Mouse (Mus musculus): ENCODE results near the gene Map4k4. TPM values are rescaled to one million over a fixed set of nuclear protein-coding genes. Genes with fewer than 3 reads are reported as not detected.

The Map4k4 gene
- polyA plus RNA-seq, 1 experiment from 2014 or later, result 26.1 TPM

- Histone ChIP-seq H3K27ac (ENCODE audit: poor library complexity, severe bottlenecking) (no peak overlapping the region), H3K36me3 (peaks cover 29% of the 10 kb centered on the region), H3K27me3 (replicated peaks) (no peaks in the 10 kb centered on the region), H3K4me2 (no peak overlapping the region), H3K4me3 (no peak overlapping the region), H3K9ac (no peak overlapping the region), H3K4me1 (replicated peaks) (peaks cover 55% of the 10 kb centered on the region), H3K9me3 (replicated peaks) (no peaks in the 10 kb centered on the region)
- no peak for ATAC-seq (ENCODE audit: insufficient number of reproducible peaks, low FRiP score)
- WGBS, result 66% methylated on average over 3 of the region's 3 CpGs
These were observed 63.1 kb downstream of the Map4k4 start for GRCm38 (mm10) chr1:39963821-39964220.

- no peak overlapping the region for H3K9ac ChIP-seq
- ATAC-seq (ENCODE audit: insufficient number of reproducible peaks, low FRiP score), result no peak
- no peaks in the 10 kb centered on the region for H3K9me3 ChIP-seq (replicated peaks)
- H3K4me1 ChIP-seq (replicated peaks), result peaks cover 52% of the 10 kb centered on the region
- H3K27ac ChIP-seq (ENCODE audit: poor library complexity, severe bottlenecking), result no peak overlapping the region
- H3K36me3 ChIP-seq, result peaks cover 29% of the 10 kb centered on the region
- WGBS, result 93% methylated on average over 2 of the region's 2 CpGs
- no peaks in the 10 kb centered on the region for H3K27me3 ChIP-seq (replicated peaks)
- no peak overlapping the region for H3K4me2 ChIP-seq
- H3K4me3 ChIP-seq, result no peak overlapping the region
These were observed 63.7 kb downstream of the Map4k4 start for GRCm38 (mm10) chr1:39964427-39964826.

GRCm38 (mm10) chr1:39965461-39965860 is 64.7 kb downstream of the Map4k4 start:
- no peak overlapping the region for H3K4me2 ChIP-seq
- ATAC-seq (ENCODE audit: insufficient number of reproducible peaks, low FRiP score), result no peak
- peaks cover 29% of the 10 kb centered on the region for H3K36me3 ChIP-seq
- no peak overlapping the region for H3K9ac ChIP-seq
- H3K4me3 ChIP-seq, result no peak overlapping the region
- H3K27me3 ChIP-seq (replicated peaks), result no peaks in the 10 kb centered on the region
- H3K9me3 ChIP-seq (replicated peaks), result no peaks in the 10 kb centered on the region
- peaks cover 50% of the 10 kb centered on the region for H3K4me1 ChIP-seq (replicated peaks)
- WGBS, result 43% methylated on average over 3 of the region's 3 CpGs
- H3K27ac ChIP-seq (ENCODE audit: poor library complexity, severe bottlenecking), result no peak overlapping the region; the same call in 1 of the 2 replicates

DNA sequence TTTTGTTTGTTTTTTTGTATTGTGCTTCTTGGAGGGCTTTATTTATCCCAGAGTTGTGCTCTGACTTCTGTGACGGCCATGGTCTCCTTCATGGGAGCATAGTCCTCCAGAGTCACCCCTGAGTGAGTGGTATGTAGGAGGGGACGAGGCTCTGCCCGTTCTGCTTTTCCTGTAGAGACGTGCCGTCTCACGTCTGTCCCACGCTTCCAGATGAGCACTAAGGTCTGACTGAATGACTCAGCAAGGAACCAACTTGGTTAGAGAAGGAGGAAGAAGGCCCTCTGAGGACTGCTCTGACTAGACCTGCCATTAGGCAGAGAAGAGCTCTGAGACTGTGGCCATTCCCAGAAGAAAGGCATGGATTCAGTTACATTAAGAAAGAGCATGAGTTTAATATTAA is 68.3 kb downstream of the Map4k4 start:
- WGBS, result 36% methylated on average over 7 of the region's 7 CpGs
- Histone ChIP-seq H3K4me1 (replicated peaks) (peaks cover 42% of the 10 kb centered on the region), H3K27ac (ENCODE audit: poor library complexity, severe bottlenecking) (no peak overlapping the region), H3K4me3 (no peak overlapping the region), H3K27me3 (replicated peaks) (no peaks in the 10 kb centered on the region), H3K36me3 (peaks cover 14% of the 10 kb centered on the region), H3K9me3 (replicated peaks) (no peaks in the 10 kb centered on the region), H3K4me2 (no peak overlapping the region), H3K9ac (no peak overlapping the region)
- no peak for ATAC-seq (ENCODE audit: insufficient number of reproducible peaks, low FRiP score)

GRCm38 (mm10) chr1:39969771-39970406 is 69.2 kb downstream of the Map4k4 start:
- H3K36me3 ChIP-seq, result peaks cover 18% of the 10 kb centered on the region
- no peaks in the 10 kb centered on the region for H3K27me3 ChIP-seq (replicated peaks)
- H3K4me1 ChIP-seq (replicated peaks), result peaks cover 37% of the 10 kb centered on the region
- no peak overlapping the region for H3K4me3 ChIP-seq
- H3K9ac ChIP-seq, result no peak overlapping the region
- H3K9me3 ChIP-seq (replicated peaks), result no peaks in the 10 kb centered on the region
- WGBS, result 67% methylated on average over 2 of the region's 2 CpGs
- no peak overlapping the region for H3K4me2 ChIP-seq
- ATAC-seq (ENCODE audit: insufficient number of reproducible peaks, low FRiP score), result no peak
- no peak overlapping the region for H3K27ac ChIP-seq (ENCODE audit: poor library complexity, severe bottlenecking)

DNA sequence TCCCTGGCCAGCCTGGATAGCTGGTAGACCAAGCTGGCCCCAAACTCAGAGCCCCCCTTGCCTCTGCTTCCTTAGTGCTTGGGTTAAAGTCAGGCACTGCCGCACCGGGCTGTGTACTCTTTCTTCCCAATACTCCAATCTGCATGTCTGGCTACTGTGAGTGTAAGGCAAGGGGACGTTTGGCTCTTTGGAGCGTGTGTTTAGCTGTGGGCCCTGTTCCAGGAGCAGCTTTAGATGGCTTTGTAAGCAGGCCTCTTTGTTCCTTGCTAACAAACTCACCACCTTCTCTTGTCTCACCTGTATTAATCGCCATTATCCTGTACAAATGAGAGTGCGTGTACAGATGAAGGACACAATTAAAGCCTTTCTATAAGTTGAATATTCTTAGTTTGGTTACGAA is 71.7 kb downstream of the Map4k4 start:
- no peak overlapping the region for H3K27ac ChIP-seq (ENCODE audit: poor library complexity, severe bottlenecking)
- no peaks in the 10 kb centered on the region for H3K27me3 ChIP-seq (replicated peaks)
- no peaks in the 10 kb centered on the region for H3K9me3 ChIP-seq (replicated peaks)
- peaks cover 38% of the 10 kb centered on the region for H3K36me3 ChIP-seq
- ATAC-seq (ENCODE audit: insufficient number of reproducible peaks, low FRiP score), result no peak
- H3K4me2 ChIP-seq, result no peak overlapping the region
- no peak overlapping the region for H3K9ac ChIP-seq
- WGBS, result 77% methylated on average over 7 of the region's 7 CpGs
- peaks cover 29% of the 10 kb centered on the region for H3K4me1 ChIP-seq (replicated peaks)
- H3K4me3 ChIP-seq, result no peak overlapping the region

GRCm38 (mm10) chr1:39973911-39974310 is 73.2 kb downstream of the Map4k4 start:
- H3K9ac ChIP-seq, result no peak overlapping the region
- WGBS, result 74% methylated on average over 4 of the region's 4 CpGs
- no peak overlapping the region for H3K4me3 ChIP-seq
- H3K9me3 ChIP-seq (replicated peaks), result no peaks in the 10 kb centered on the region
- no peak for ATAC-seq (ENCODE audit: insufficient number of reproducible peaks, low FRiP score)
- peaks cover 23% of the 10 kb centered on the region for H3K4me1 ChIP-seq (replicated peaks)
- peaks cover 46% of the 10 kb centered on the region for H3K36me3 ChIP-seq
- no peak overlapping the region for H3K4me2 ChIP-seq
- H3K27me3 ChIP-seq (replicated peaks), result no peaks in the 10 kb centered on the region
- H3K27ac ChIP-seq (ENCODE audit: poor library complexity, severe bottlenecking), result no peak overlapping the region

DNA sequence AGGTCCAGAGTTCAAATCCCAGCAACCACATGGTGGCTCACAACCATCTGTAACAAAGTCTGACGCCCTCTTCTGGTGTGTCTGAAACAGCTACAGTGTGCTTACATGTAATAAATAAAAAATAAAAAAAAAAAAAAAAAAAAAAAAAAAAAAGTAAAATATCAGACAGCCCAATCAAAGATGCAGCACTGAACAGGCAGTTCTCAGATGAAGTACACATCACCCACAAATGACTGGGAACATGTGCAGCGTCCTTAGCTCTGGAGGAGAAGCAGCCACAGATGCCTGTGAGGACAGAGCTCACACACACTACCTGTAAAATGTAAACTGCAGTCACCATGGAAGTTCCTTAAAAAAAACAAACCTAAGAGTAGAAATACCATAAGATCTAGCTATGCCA is 74.3 kb downstream of the Map4k4 start:
- Histone ChIP-seq H3K4me1 (replicated peaks) (peaks cover 15% of the 10 kb centered on the region), H3K27ac (ENCODE audit: poor library complexity, severe bottlenecking) (no peak overlapping the region), H3K4me3 (no peak overlapping the region), H3K36me3 (peaks cover 57% of the 10 kb centered on the region), H3K9me3 (replicated peaks) (no peaks in the 10 kb centered on the region), H3K4me2 (no peak overlapping the region), H3K9ac (no peak overlapping the region), H3K27me3 (replicated peaks) (no peaks in the 10 kb centered on the region)
- WGBS, result 86% methylated on average over 2 of the region's 2 CpGs
- ATAC-seq (ENCODE audit: insufficient number of reproducible peaks, low FRiP score), result no peak

- H3K27ac ChIP-seq (ENCODE audit: poor library complexity, severe bottlenecking), result no peak overlapping the region
- no peak overlapping the region for H3K4me3 ChIP-seq
- H3K27me3 ChIP-seq (replicated peaks), result no peaks in the 10 kb centered on the region
- H3K9ac ChIP-seq, result no peak overlapping the region
- H3K36me3 ChIP-seq, result peaks cover 67% of the 10 kb centered on the region
- 64% methylated on average over 2 of the region's 2 CpGs for WGBS
- no peak for ATAC-seq (ENCODE audit: insufficient number of reproducible peaks, low FRiP score)
- H3K9me3 ChIP-seq (replicated peaks), result no peaks in the 10 kb centered on the region
- H3K4me1 ChIP-seq (replicated peaks), result peaks cover 10% of the 10 kb centered on the region
- H3K4me2 ChIP-seq, result no peak overlapping the region
These were observed 75.4 kb downstream of the Map4k4 start for GRCm38 (mm10) chr1:39976107-39976506.

DNA sequence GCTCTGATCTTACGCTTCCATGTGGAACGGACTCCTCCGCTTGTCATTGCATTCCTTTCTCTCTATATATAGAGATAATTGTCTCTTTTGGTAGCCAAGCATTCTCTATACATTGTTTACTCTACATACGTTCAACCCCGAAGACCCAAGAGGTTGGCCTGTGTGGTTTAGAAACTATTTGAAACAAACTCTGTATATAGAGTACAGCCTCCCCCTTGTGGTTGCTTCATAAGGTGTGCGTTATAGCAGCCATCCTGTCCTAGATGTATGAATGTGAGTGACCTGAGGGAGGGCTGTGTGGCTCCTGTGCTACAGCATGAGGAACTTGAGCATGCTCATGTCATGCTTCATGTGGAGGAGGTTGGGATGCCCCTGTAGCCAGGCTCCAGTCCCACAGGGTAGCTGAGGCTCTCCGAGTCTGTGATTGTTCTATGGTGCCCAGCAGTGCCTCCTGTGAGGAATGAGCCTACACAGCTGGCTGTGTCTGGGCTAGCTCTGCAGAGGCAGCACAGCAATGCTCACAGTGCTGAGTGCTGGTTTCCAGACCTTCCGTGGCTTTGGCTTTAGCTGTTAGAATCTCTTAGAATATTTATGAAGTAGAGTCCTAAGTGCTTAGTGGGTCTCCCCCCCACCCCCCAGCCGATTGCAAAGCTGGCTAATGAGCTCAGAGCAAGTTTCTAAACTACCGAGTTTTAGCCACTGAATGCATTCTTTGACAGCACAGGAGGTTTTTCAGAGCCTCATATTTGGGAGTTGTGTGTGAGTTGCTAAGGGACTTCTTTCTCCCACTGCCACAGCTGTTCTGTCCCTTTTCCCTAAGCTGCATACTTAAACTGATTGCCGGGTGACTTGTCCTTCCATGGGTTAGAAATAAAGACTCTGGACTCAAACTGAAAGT is 76.4 kb downstream of the Map4k4 start:
- WGBS, result 78% methylated on average over 11 of the region's 11 CpGs
- no peak overlapping the region for H3K4me3 ChIP-seq
- no peak for ATAC-seq (ENCODE audit: insufficient number of reproducible peaks, low FRiP score)

GRCm38 (mm10) chr1:39978781-39979486 is 78.2 kb downstream of the Map4k4 start:
- ATAC-seq (ENCODE audit: insufficient number of reproducible peaks, low FRiP score), result no peak
- Histone ChIP-seq H3K36me3 (peaks cover 81% of the 10 kb centered on the region), H3K4me3 (no peak overlapping the region), H3K27ac (ENCODE audit: poor library complexity, severe bottlenecking) (no peak overlapping the region), H3K4me1 (replicated peaks) (peaks cover 12% of the 10 kb centered on the region), H3K4me2 (no peak overlapping the region), H3K27me3 (replicated peaks) (no peaks in the 10 kb centered on the region), H3K9ac (no peak overlapping the region), H3K9me3 (replicated peaks) (no peaks in the 10 kb centered on the region)
- 87% methylated on average over 20 of the region's 20 CpGs for WGBS

More for the DNA sequence above, 76.4 kb downstream of the Map4k4 start:
- Histone ChIP-seq H3K4me2 (no peak overlapping the region), H3K27ac (ENCODE audit: poor library complexity, severe bottlenecking) (no peak overlapping the region), H3K9me3 (replicated peaks) (no peaks in the 10 kb centered on the region), H3K36me3 (peaks cover 74% of the 10 kb centered on the region), H3K27me3 (replicated peaks) (no peaks in the 10 kb centered on the region), H3K9ac (no peak overlapping the region), H3K4me1 (replicated peaks) (peaks cover 12% of the 10 kb centered on the region)

All from heart, embryonic 12.5 days (tissue).